Mouse (Mus musculus): ENCODE results near the gene Tmem263. TPM values are rescaled to one million over a fixed set of nuclear protein-coding genes. Genes with fewer than 3 reads are reported as not detected.

Gene Tmem263
- total RNA-seq, 2 experiments from 2014 or later: 33.1 to 33.4 TPM

Other genes with a start within 250 kb of the Tmem263 start
- gene Ric8b, start 185.0 kb upstream of the Tmem263 start, total RNA-seq (2021): 10 to 100 TPM; 19.9 to 21.2 TPM
- 1 to 10 TPM in 1 of 2 experiments, under 1 TPM in 1; 0.79 to 1.1 TPM for gene Fhl4, start 132 bp upstream of the Tmem263 start, total RNA-seq (2021)
- 1 to 10 TPM; 7.2 to 9.0 TPM for gene Mterf2, start 25.4 kb downstream of the Tmem263 start, total RNA-seq (2021)
- 10 to 100 TPM; 19.6 to 22.2 TPM for gene Cry1, start 82.4 kb downstream of the Tmem263 start, total RNA-seq (2021)

Data from heart, postnatal 4 days (tissue).